Mouse (Mus musculus): ENCODE results near the gene Il13.

- TF ChIP-seq CTCF (IDR thresholded peaks at IDR 0.05; ENCODE audit: borderline replicate concordance, insufficient read depth, low read depth, low read length) (no peak), POLR2A (IDR thresholded peaks at IDR 0.05; ENCODE audit: borderline replicate concordance, insufficient read depth, low read length) (no peak)
Observed at GRCm38 (mm10) chr11:53626802-53627373, 7.6 kb downstream of the Il13 start.
